Mouse (Mus musculus) thymus, adult 2 months (tissue): ENCODE data around the gene Abhd18. TPM values are rescaled to one million over a fixed set of nuclear protein-coding genes. Genes with fewer than 3 reads are reported as not detected.

Experiments
- DNase-seq: peaks from one replicate; pipeline ENCODE4 v3.0.0; 2021
- H3K27ac ChIP-seq: fragments of 200-500 bp; 2 replicates; pipeline ENCODE4 v1.5.1; 2012; ENCODE audit warnings: low read length, control low read depth; ENCODE audit not compliant: control insufficient read depth, insufficient read depth
- H3K27me3 ChIP-seq: fragments of 200-500 bp; 2 replicates; pipeline ENCODE4 v1.6.1; 2012; ENCODE audit warnings: mild to moderate bottlenecking, low read length, moderate library complexity, mixed read lengths; ENCODE audit not compliant: control insufficient read depth, insufficient read depth
- H3K36me3 ChIP-seq: fragments of 200-500 bp; 2 replicates; pipeline ENCODE4 v1.6.1; 2012; ENCODE audit warnings: mild to moderate bottlenecking, low read length, moderate library complexity; ENCODE audit not compliant: control insufficient read depth, insufficient read depth
- H3K4me1 ChIP-seq: fragments of 200-500 bp; replicated peaks from 2 replicates; pipeline ENCODE4 v1.6.1; 2012; ENCODE audit warnings: low read length; ENCODE audit not compliant: control insufficient read depth, insufficient read depth
- H3K4me3 ChIP-seq: fragments of 200-500 bp; 2 replicates; pipeline ENCODE4 v1.5.1; 2012; ENCODE audit warnings: mild to moderate bottlenecking, low read length, control low read depth, moderate library complexity; ENCODE audit not compliant: control insufficient read depth, insufficient read depth
- CTCF ChIP-seq: fragments of 200-500 bp; IDR thresholded peaks from 2 replicates; pipeline ENCODE4 v1.5.1; 2012; ENCODE audit warnings: mild to moderate bottlenecking, control low read depth, low read length, moderate library complexity, borderline replicate concordance; ENCODE audit not compliant: control insufficient read depth, poor library complexity, insufficient read depth; ENCODE audit errors: extremely low read depth
- POLR2A ChIP-seq: fragments of 200-500 bp; IDR thresholded peaks from 2 replicates; pipeline ENCODE4 v1.6.1; 2012; ENCODE audit warnings: mild to moderate bottlenecking, low read length, control low read depth, moderate library complexity; ENCODE audit not compliant: control insufficient read depth, poor library complexity, insufficient read depth; ENCODE audit errors: extremely low read depth
- WGBS: fragments of 180-500 bp; shearing (Covaris S2); methylation state at CpG from one replicate; pipeline ENCODE4 v1.1.7; 2018; 5-methylcytosine and 5-hydroxymethylcytosine counted together
- polyA plus RNA-seq: library from polyadenylated mRNA; depleted of rRNA; stranded (reverse); fragments of >200 nt; gene quantifications from 2 replicates; pipeline ENCODE4 v1.2.3, GENCODE M21; 2012

The Abhd18 gene
- polyA plus RNA-seq, 1 experiment, result 6.4 TPM

GRCm38 (mm10) chr3:40949903-40950600 lies 103.3 kb downstream of the Abhd18 start:
- 2% methylated on average over 111 of the region's 118 CpGs for WGBS
- no peaks in the 10 kb centered on the region for H3K36me3 ChIP-seq
- DNase-seq, result peak; percentile 51
- H3K27ac ChIP-seq, result no peak overlapping the region
- no peaks in the 10 kb centered on the region for H3K27me3 ChIP-seq
- TF ChIP-seq CTCF, result no peak
- no peak for TF ChIP-seq POLR2A
- H3K4me1 ChIP-seq, result peaks cover 3% of the 10 kb centered on the region
- H3K4me3 ChIP-seq, result peak overlapping the region; percentile 70

GRCm38 (mm10) chr3:40950601-40951201 lies 103.9 kb downstream of the Abhd18 start:
- H3K36me3 ChIP-seq, result no peaks in the 10 kb centered on the region
- peak overlapping the region; percentile 70 for H3K4me3 ChIP-seq
- WGBS, result 1% methylated on average over 43 of the region's 43 CpGs
- no peak overlapping the region for H3K27ac ChIP-seq
- H3K4me1 ChIP-seq, result peaks cover 3% of the 10 kb centered on the region
- H3K27me3 ChIP-seq, result no peaks in the 10 kb centered on the region
- TF ChIP-seq CTCF (0 out of 2 replicates have a peak, but pooled peaks have one; percentile 10), POLR2A (no peak)
- peak; percentile 53 for DNase-seq

GRCm38 (mm10) chr3:40951365-40951764 lies 104.6 kb downstream of the Abhd18 start:
- Histone ChIP-seq H3K36me3 (no peaks in the 10 kb centered on the region), H3K4me1 (peaks cover 3% of the 10 kb centered on the region), H3K4me3 (peak overlapping the region; percentile 10; the same call in 1 of the 2 replicates), H3K27ac (no peak overlapping the region), H3K27me3 (no peaks in the 10 kb centered on the region)
- TF ChIP-seq CTCF (no peak), POLR2A (no peak)
- DNase-seq, result peak; percentile 8
- 12% methylated on average over 7 of the region's 7 CpGs for WGBS

GRCm38 (mm10) chr3:40952606-40953005 lies 105.8 kb downstream of the Abhd18 start:
- no peak overlapping the region for H3K27ac ChIP-seq
- H3K4me1 ChIP-seq, result peaks cover 3% of the 10 kb centered on the region
- no peak for DNase-seq
- TF ChIP-seq CTCF (no peak), POLR2A (no peak)
- H3K4me3 ChIP-seq, result no peak overlapping the region
- H3K36me3 ChIP-seq, result no peaks in the 10 kb centered on the region
- no peaks in the 10 kb centered on the region for H3K27me3 ChIP-seq

- H3K27me3 ChIP-seq, result no peaks in the 10 kb centered on the region
- no peak for DNase-seq
- H3K4me3 ChIP-seq, result no peak overlapping the region
- no peaks in the 10 kb centered on the region for H3K36me3 ChIP-seq
- H3K27ac ChIP-seq, result no peak overlapping the region
- TF ChIP-seq POLR2A, result no peak
- WGBS, result 93% methylated on average over 1 of the region's 1 CpGs
- H3K4me1 ChIP-seq, result no peaks in the 10 kb centered on the region
Measured at GRCm38 (mm10) chr3:40954792-40955191, 108.0 kb downstream of the Abhd18 start.

GRCm38 (mm10) chr3:40958831-40959230 lies 112.1 kb downstream of the Abhd18 start:
- Histone ChIP-seq H3K4me3 (no peak overlapping the region), H3K4me1 (no peaks in the 10 kb centered on the region), H3K36me3 (no peaks in the 10 kb centered on the region), H3K27me3 (no peaks in the 10 kb centered on the region), H3K27ac (no peak overlapping the region)
- no peak for DNase-seq
- no peak for TF ChIP-seq CTCF
- no peak for TF ChIP-seq POLR2A

GRCm38 (mm10) chr3:40980758-40981157 lies 134.0 kb downstream of the Abhd18 start:
- Histone ChIP-seq H3K4me3 (no peak overlapping the region), H3K27me3 (no peaks in the 10 kb centered on the region), H3K36me3 (no peaks in the 10 kb centered on the region), H3K4me1 (no peaks in the 10 kb centered on the region), H3K27ac (no peak overlapping the region)
- DNase-seq, result no peak
- TF ChIP-seq CTCF (no peak), POLR2A (no peak)
